Mouse (Mus musculus) testis, adult 2 months (tissue): Measurements from ENCODE around the gene Flt4. TPM values are rescaled to one million over a fixed set of nuclear protein-coding genes. Genes with fewer than 3 reads are reported as not detected.
"Not testable (repeated sequence)": the region's sequence is repeated elsewhere in the genome, so short reads cannot be mapped to it uniquely, and the experiment has no call there.

ENCODE experiments used
- H3K27ac ChIP-seq: fragments of 200-500 bp; 2 replicates; pipeline ENCODE4 v1.5.1; 2012; ENCODE audit warnings: low read depth, low read length; ENCODE audit not compliant: control insufficient read depth, insufficient read depth
- H3K27me3 ChIP-seq: fragments of 200-500 bp; 2 replicates; pipeline ENCODE4 v1.6.1; 2012; ENCODE audit warnings: mild to moderate bottlenecking, low read length, moderate library complexity; ENCODE audit not compliant: control insufficient read depth, insufficient read depth
- H3K36me3 ChIP-seq: fragments of 200-500 bp; 2 replicates; pipeline ENCODE4 v1.6.1; 2012; ENCODE audit warnings: mild to moderate bottlenecking, low read length; ENCODE audit not compliant: control insufficient read depth, insufficient read depth
- H3K4me1 ChIP-seq: fragments of 200-500 bp; 2 replicates; pipeline ENCODE4 v1.6.1; 2012; ENCODE audit warnings: low read length; ENCODE audit not compliant: control insufficient read depth, insufficient read depth
- H3K4me3 ChIP-seq: fragments of 200-500 bp; 2 replicates; pipeline ENCODE4 v1.5.1; 2012; ENCODE audit warnings: low read depth, mild to moderate bottlenecking, low read length, moderate library complexity, mixed read lengths; ENCODE audit not compliant: control insufficient read depth
- CTCF ChIP-seq: fragments of 200-500 bp; IDR thresholded peaks from 2 replicates; pipeline ENCODE4 v1.5.1; 2012; ENCODE audit warnings: low read depth, mild to moderate bottlenecking, inconsistent platforms, low read length, moderate library complexity; ENCODE audit not compliant: control insufficient read depth, insufficient read depth, insufficient replicate concordance
- POLR2A ChIP-seq: fragments of 200-500 bp; IDR thresholded peaks from 2 replicates; pipeline ENCODE4 v1.6.1; 2012; ENCODE audit warnings: low read depth, mild to moderate bottlenecking, inconsistent platforms, low read length, moderate library complexity; ENCODE audit not compliant: control insufficient read depth
- polyA plus RNA-seq: library from polyadenylated mRNA; depleted of rRNA; stranded (reverse); fragments of >200 nt; gene quantifications from 2 replicates; pipeline ENCODE4 v1.2.3, GENCODE M21; 2012; rRNA removed

Gene Flt4
- 4.5 and 4.9 TPM in 2 replicates for polyA plus RNA-seq

DNA sequence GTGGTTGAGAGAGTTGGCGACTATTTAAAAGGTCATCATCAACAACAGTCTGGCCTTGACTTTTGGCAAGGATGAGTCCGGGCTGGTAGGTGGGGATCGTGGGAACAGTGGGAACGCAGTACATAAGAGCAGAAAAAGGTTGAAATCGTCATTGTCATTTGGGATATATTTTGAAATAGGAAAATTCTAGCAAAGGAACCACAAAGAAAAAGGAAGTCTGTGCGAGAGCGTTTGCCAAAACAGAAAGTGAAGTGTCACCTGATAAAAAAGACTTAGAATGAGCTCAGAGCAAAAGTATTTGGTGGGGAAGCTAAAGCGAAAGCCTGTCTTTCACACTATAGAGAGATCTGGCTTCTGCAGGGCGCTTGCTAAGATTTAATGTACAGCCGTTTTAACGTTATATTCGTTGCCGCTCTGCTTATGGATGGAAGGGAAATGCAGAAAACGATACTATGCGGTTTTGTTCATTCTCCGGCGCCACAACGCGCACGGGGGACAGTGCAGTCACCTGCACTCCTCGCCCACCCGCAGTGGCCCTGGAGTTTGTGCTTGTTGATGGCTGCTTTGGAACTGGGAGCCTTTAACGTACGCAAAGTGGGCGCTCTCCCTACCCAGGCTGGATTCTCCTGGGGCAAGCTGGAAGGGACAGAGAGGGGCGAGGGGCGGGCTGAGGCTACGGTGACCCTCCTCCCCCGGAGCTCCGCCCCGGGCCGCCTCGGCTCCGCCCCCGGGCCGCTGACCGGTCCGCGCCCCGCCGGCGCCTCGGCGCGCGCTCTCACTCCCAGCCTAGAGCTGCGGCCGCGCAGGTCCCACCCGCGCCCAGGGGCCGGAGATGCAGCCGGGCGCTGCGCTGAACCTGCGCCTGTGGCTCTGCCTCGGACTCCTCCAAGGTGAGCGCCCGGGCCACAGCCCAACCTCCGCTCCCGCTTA is at the start of gene Flt4:
Gene Flt4 (plus strand): TSS at position 326 of the 930 bp plus-strand sequence.
- not testable (repeated sequence) for H3K4me1 ChIP-seq, H3K27ac ChIP-seq, H3K36me3 ChIP-seq, H3K27me3 ChIP-seq
- peak within 1 kb of the TSS; percentile 43 for H3K4me3 ChIP-seq

DNA sequence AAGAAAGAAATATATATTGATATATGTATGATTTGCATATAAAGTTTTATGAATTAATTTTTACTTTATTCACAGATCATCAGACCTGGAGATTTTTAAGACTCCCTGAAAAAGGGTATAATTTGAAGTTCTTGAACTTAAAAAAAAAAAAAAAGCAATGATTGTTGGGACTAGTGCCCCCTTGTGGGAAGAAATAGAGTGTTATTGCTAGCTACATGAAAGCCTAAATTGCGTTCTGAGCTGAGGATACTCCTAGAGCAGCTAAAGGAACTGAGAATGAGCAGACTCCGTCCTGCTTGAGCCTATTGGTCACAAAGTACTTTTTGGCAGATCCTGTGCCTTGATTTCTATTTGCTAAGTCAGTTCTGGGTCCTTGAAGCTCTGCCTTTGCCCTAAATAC is 34.0 kb upstream of the Flt4 start:
- not testable (repeated sequence) for H3K4me3 ChIP-seq, H3K4me1 ChIP-seq, H3K27me3 ChIP-seq, H3K36me3 ChIP-seq, H3K27ac ChIP-seq

DNA sequence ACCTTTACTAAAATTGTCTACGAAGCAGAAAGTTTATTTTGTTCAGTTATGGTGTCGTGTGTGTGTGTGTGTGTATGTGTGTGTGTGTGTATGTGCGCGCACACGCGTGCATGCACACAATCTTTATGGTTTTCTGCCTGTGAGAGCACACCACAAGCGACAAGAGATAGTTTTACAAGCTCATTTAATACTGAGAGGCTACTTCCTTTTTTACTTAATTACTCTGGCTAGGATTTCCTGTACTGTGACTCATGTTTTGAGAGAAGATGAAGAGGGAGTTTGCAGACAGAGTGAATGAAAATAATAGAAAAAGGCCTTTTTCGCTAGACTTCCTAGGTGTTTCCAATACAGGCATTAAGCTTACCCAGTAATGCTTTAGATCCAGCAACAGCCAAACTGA is 28.6 kb upstream of the Flt4 start:
- H3K4me3 ChIP-seq, H3K27ac ChIP-seq, H3K36me3 ChIP-seq, H3K27me3 ChIP-seq, H3K4me1 ChIP-seq: not testable (repeated sequence)

DNA sequence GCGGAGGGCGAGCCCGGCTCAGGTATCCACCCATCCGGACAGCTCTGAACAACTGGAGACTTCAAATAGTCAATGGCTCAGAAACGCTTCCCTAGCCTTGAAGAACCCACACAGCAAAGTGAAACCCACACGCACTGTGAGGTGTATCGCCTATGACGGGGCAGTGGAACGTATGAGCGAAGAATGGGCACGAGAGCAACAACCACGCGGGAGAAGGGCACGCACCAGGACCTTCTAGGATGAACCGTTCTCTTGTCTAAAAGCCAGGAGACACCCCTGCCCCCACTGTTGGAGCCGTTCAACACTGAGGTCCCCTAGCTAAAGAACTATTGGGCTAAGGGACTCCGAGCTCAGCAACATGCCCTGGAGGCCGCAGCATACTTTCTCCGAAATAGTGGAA is 18.9 kb upstream of the Flt4 start:
- H3K27me3 ChIP-seq, result no peaks in the 10 kb centered on the region
- H3K4me3 ChIP-seq, result peak overlapping the region; percentile 74
- TF ChIP-seq CTCF (no peak), POLR2A (peak; percentile 94; the same call in 1 of the 2 replicates)
- H3K27ac ChIP-seq, result no peak overlapping the region
- H3K36me3 ChIP-seq, result no peaks in the 10 kb centered on the region
- no peaks in the 10 kb centered on the region for H3K4me1 ChIP-seq

DNA sequence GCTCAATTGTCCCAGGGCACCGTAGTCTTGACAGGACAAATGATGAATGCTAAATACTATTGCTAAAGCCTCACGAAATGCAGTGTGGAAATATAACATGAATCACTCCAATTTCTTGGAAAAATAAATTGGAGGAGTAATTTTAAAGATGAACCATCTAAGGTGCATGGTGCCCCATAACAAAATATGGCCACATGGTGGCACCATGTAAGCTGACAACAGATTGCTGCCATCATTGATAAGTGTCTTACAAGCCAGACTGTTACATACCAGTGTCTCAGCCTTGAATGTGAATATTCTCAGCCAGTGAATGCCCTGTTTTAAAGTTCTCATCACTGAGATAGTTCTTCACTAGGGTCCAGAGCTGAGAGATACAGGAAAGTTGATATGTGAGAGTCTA is 11.9 kb upstream of the Flt4 start:
- H3K27ac ChIP-seq, H3K4me3 ChIP-seq, H3K27me3 ChIP-seq, H3K4me1 ChIP-seq, H3K36me3 ChIP-seq: not testable (repeated sequence)

DNA sequence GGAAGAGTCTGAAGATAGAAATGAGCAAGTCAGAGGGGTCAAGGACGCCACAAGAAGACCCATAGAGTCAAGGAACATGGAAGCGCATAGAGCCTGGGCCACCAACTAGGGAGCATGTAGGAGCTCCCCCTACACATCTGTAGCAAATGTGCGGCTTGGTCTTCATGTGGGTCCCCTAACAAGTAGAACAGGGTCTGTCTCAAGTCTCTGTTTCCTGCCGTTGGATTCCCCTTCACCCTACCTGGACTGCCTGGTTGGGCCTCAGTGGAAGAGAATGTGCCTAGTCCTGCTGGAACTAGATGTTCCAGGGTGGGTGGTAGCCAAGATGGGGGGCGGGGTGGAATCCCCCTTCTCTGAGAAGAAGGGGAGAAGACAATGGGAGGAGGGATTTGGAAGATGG is 757 bp upstream of the Flt4 start:
- not testable (repeated sequence) for H3K36me3 ChIP-seq, H3K27me3 ChIP-seq, H3K4me1 ChIP-seq, H3K4me3 ChIP-seq, H3K27ac ChIP-seq

DNA sequence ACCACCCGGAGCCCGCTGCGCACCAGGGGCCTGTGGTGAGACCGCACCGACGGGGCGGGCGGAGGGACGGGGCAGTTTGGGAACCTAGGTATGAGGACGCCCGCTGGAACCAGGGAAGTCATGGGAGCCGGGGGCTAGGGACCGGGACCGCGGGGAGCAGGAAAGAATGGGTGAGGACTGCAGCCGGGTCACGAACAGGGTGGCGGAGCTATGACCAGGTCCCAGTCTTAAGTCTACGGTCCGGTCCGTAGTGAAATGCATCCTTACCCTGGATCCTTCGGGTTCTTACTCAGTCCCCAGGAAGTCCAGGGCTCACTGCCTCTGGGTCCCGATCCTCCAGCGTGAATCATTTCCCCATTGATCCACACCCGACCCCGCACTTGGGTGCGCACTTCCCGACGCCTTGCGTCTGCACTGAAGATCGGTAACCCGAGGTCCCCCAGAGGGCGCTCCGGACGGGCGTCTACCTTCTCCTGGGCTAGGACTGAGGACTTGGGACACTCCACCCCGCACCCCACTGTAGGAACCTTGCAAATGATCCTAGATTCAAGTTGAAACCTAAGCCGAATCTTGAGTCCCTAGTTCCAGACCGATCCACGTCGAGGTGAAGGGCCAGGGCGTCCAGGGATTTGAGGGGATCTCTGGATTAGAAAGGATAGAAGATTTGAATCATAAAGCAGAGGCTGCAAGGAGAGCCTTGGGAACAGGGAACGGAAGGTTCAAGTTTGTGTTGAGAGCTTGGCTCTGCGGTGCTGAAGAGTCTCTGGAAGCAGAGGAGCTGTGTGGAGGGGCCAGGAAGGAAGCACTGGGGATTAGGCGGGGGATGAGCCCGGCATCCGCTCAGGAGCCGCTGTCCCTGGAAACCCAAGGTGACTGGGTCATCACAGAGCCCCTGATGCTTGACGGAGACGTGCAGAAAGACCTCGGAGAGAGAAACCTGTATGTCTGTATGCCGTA is 1.1 kb downstream of the Flt4 start:
- H3K36me3 ChIP-seq, H3K27ac ChIP-seq, H3K27me3 ChIP-seq, H3K4me1 ChIP-seq: not testable (repeated sequence)
- peak overlapping the region; percentile 34 for H3K4me3 ChIP-seq

DNA sequence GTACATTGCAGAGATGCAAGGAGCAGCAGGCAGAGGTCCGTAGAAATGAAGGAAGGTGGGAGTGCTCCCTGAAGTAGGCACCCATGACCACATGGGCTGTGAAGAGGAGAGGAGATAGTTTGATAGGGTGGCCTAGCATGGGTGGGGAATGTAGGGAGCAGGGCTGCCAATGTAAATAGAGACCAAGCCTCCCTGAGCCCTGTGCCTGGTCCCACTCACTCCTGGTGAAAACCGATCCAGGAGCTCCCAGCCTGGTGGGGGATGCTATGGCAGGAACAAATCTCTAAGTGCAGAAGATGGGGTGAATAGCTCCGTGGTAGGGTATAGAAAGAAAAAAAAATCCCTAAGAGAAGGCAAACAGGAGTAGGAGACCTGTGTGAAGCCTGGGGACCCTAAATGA is 2.3 kb downstream of the Flt4 start:
- not testable (repeated sequence) for H3K27me3 ChIP-seq, H3K4me1 ChIP-seq, H3K27ac ChIP-seq, H3K4me3 ChIP-seq, H3K36me3 ChIP-seq
